Mouse (Mus musculus): ENCODE measurements around the gene Mutyh.

- TF ChIP-seq CTCF (conservative IDR thresholded peaks at IDR 0.05; ENCODE audit: low read length) (no peak), NANOG (IDR thresholded peaks at IDR 0.05; ENCODE audit: borderline replicate concordance, low read length) (no peak)
These were observed 46.8 kb downstream of the Mutyh start for GRCm38 (mm10) chr4:116854286-116854685.
